Mouse (Mus musculus): ENCODE data around the gene St6galnac5. TPM values are rescaled to one million over a fixed set of nuclear protein-coding genes. Genes with fewer than 3 reads are reported as not detected.
"Not testable (repeated sequence)": the region's sequence is repeated elsewhere in the genome, so short reads cannot be mapped to it uniquely, and the experiment has no call there.

St6galnac5 gene
- polyA plus RNA-seq, 1 experiment from 2014 or later, result 2.3 TPM

DNA sequence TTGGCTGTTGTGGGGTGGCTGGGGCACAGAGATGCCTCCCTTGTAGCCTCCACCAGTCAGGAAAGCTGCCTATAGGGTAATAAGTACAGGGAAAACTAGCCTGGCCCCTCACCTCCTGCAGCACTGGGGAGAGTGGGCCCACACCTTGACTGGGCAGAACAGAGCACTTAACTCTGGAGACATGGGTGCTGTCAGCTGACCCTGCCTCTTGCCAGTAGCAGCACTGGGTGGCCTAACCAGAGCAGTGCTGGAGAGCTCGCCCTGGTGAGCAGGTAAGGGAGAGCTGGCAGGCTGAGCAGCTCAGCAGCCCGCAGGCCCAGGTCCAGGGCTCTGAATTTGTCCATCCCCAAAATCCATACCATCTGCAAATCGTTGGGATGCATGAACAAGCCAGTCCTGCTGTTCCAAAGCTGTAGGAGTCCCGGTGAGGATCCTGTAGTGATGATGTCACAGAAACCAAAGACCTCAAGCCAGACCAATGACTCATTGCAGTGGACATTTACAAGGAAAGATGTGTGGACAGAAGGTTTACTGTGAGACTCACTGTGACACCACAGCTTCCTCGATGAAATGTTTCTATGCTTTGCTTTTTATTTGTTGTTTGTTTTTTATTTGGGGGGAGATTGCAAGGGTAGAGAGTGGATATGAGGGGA lies 193.6 kb downstream of the St6galnac5 start:
- 91% methylated on average over 5 of the region's 5 CpGs for WGBS

DNA sequence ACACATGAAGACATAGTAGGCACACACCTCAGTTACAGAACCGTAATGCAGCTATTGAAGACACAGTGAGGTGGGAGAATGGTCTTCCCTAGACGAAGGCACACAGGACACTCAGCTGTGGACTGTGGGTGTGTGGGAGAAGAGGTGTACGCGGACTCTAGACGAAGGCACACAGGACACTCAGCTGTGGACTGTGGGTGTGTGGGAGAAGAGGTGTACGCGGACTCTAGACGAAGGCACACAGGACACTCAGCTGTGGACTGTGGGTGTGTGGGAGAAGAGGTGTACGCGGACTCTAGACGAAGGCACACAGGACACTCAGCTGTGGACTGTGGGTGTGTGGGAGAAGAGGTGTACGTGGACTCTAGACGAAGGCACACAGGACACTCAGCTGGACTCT lies 197.7 kb downstream of the St6galnac5 start:
- DNase-seq (ENCODE audit: low spot score, missing footprints); H3K36me3 ChIP-seq (ENCODE audit: control insufficient read depth, insufficient read depth, low read length); H3K4me2 ChIP-seq; H3K27ac ChIP-seq (ENCODE audit: low read depth, low read length); H3K4me3 ChIP-seq (ENCODE audit: low read depth, low read length); H3K4me1 ChIP-seq (ENCODE audit: control insufficient read depth, insufficient read depth, low read length); H3K9me3 ChIP-seq (ENCODE audit: control insufficient read depth, low read length); H3K9ac ChIP-seq (ENCODE audit: low read length); H3K27me3 ChIP-seq (ENCODE audit: control insufficient read depth, insufficient read depth, low read length); ATAC-seq (ENCODE audit: low FRiP score): not testable (repeated sequence)
- WGBS, result 93% methylated on average over 7 of the region's 13 CpGs

More for the DNA sequence above, 193.6 kb downstream of the St6galnac5 start:
- H3K4me2 ChIP-seq; H3K9ac ChIP-seq (ENCODE audit: low read length); H3K36me3 ChIP-seq (ENCODE audit: control insufficient read depth, insufficient read depth, low read length); H3K9me3 ChIP-seq (ENCODE audit: control insufficient read depth, low read length); H3K4me1 ChIP-seq (ENCODE audit: control insufficient read depth, insufficient read depth, low read length); ATAC-seq (ENCODE audit: low FRiP score); H3K27me3 ChIP-seq (ENCODE audit: control insufficient read depth, insufficient read depth, low read length); H3K27ac ChIP-seq (ENCODE audit: low read depth, low read length); DNase-seq (ENCODE audit: low spot score, missing footprints); H3K4me3 ChIP-seq (ENCODE audit: low read depth, low read length): not testable (repeated sequence)

DNA sequence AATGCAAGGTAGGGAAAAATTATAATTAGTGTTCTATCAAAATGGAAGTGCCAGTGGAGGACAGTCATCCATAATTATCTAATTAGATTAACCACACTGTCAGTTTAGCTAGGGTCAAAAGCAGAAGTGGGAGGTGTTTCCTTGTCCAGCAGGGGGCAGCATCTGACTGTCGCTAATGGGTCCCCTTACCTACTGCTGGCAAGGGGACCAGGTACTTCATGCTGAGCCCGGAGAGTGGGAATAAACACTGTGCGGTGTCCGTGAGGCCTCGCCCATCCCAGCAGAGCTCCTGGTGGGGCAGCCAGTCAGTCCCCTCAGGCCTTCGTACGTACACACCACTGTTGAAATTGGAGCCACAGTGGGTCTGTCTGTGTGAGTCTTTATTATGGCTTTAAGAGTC lies 198.3 kb downstream of the St6galnac5 start:
- H3K9me3 ChIP-seq (ENCODE audit: control insufficient read depth, low read length), result no peaks in the 10 kb centered on the region
- H3K36me3 ChIP-seq (ENCODE audit: control insufficient read depth, insufficient read depth, low read length), result no peaks in the 10 kb centered on the region
- H3K27me3 ChIP-seq (ENCODE audit: control insufficient read depth, insufficient read depth, low read length), result no peaks in the 10 kb centered on the region
- H3K4me1 ChIP-seq (ENCODE audit: control insufficient read depth, insufficient read depth, low read length), result no peaks in the 10 kb centered on the region
- H3K27ac ChIP-seq (ENCODE audit: low read depth, low read length), result no peak overlapping the region
- peak; percentile 78 for ATAC-seq (ENCODE audit: low FRiP score)
- WGBS, result 30% methylated on average over 7 of the region's 7 CpGs
- no peak overlapping the region for H3K9ac ChIP-seq (ENCODE audit: low read length)
- H3K4me2 ChIP-seq, result no peak overlapping the region
- peak; percentile 89 for DNase-seq (ENCODE audit: low spot score, missing footprints)
- no peak overlapping the region for H3K4me3 ChIP-seq (ENCODE audit: low read depth, low read length)

DNA sequence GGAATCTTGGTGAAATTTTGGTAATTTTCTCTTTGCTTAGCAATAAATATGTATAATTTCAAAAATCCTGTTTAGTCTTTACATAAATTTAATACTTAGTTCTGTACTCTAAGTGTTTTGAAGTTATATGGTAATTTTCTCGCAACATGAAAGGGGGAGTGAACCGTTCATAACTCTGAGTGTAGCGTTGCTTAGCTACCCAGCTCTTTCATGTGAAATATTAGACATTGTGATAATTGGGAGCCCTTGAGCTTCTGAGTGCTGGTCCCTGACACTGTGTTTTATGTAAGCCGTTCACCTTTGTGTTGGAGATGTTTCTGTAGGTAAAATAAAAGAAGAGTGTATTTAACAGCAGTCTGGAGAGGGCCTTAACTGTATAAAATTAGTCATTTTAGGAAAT lies 202.2 kb downstream of the St6galnac5 start:
- ATAC-seq (ENCODE audit: low FRiP score), result no peak
- Histone ChIP-seq H3K9ac (ENCODE audit: low read length) (no peak overlapping the region), H3K36me3 (ENCODE audit: control insufficient read depth, insufficient read depth, low read length) (no peaks in the 10 kb centered on the region), H3K4me2 (no peak overlapping the region), H3K27ac (ENCODE audit: low read depth, low read length) (no peak overlapping the region), H3K27me3 (ENCODE audit: control insufficient read depth, insufficient read depth, low read length) (no peaks in the 10 kb centered on the region), H3K4me3 (ENCODE audit: low read depth, low read length) (no peak overlapping the region), H3K4me1 (ENCODE audit: control insufficient read depth, insufficient read depth, low read length) (no peaks in the 10 kb centered on the region), H3K9me3 (ENCODE audit: control insufficient read depth, low read length) (no peaks in the 10 kb centered on the region)
- WGBS, result 89% methylated on average over 4 of the region's 4 CpGs
- no peak for DNase-seq (ENCODE audit: low spot score, missing footprints)

DNA sequence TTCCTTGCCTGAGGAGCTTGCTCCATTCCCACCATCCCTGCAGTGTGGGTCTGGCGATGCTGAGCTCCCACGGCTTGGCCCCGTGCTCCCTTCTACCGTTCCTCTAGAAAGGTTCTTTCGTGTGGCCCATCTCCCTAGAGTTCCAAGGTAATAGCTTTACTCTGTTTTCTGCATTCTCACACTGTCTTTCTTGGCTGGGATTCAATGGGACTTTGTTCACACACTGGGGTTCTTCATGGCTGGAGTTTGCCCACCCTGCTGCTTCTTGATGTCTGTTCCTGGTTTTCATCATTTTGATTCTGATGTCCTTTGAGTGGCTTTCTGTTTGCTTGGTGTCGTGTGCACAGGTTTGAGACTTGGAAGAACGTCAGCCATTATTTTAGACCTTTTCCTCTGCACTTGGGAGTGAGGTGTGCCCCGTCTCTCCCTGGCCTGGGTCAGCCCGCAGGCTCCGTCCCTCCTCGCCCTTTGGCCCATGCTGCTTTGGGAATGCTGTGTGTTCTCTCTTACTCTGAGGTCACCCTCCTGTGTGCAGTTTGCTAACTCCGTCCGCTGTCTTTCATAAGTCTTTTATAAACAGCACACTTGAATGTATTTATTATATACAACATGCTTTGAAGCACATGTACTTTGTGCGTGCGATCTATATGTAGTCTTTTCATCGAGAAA lies 205.0 kb downstream of the St6galnac5 start:
- Histone ChIP-seq H3K4me2 (no peak overlapping the region), H3K27ac (ENCODE audit: low read depth, low read length) (no peak overlapping the region), H3K9me3 (ENCODE audit: control insufficient read depth, low read length) (no peaks in the 10 kb centered on the region), H3K36me3 (ENCODE audit: control insufficient read depth, insufficient read depth, low read length) (no peaks in the 10 kb centered on the region), H3K9ac (ENCODE audit: low read length) (no peak overlapping the region), H3K27me3 (ENCODE audit: control insufficient read depth, insufficient read depth, low read length) (no peaks in the 10 kb centered on the region), H3K4me3 (ENCODE audit: low read depth, low read length) (no peak overlapping the region), H3K4me1 (ENCODE audit: control insufficient read depth, insufficient read depth, low read length) (no peaks in the 10 kb centered on the region)
- ATAC-seq (ENCODE audit: low FRiP score) (no peak), DNase-seq (ENCODE audit: low spot score, missing footprints) (no peak)
- WGBS, result 87% methylated on average over 16 of the region's 16 CpGs

DNA sequence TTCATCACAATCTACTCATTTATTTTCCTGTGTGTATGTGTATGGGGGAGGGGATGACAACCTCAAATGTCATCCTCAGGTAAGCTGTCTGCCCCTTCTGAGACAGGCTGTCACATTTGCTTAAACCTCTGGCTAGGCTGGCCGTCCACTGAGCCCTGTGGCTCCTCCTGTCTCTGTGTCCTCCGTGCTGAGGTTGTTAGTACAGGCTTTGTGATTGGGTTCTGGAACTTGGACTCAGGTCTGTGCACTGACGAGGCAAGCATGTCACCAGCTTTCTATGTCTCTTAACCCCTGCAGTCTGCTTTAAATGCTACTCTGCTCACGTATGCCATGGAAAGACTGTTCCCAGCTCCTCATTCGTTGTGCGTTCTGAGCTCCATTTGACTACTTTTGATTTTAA lies 205.7 kb downstream of the St6galnac5 start:
- Histone ChIP-seq H3K4me3 (ENCODE audit: low read depth, low read length) (no peak overlapping the region), H3K27me3 (ENCODE audit: control insufficient read depth, insufficient read depth, low read length) (no peaks in the 10 kb centered on the region), H3K9me3 (ENCODE audit: control insufficient read depth, low read length) (no peaks in the 10 kb centered on the region), H3K27ac (ENCODE audit: low read depth, low read length) (no peak overlapping the region), H3K4me2 (no peak overlapping the region), H3K4me1 (ENCODE audit: control insufficient read depth, insufficient read depth, low read length) (no peaks in the 10 kb centered on the region), H3K36me3 (ENCODE audit: control insufficient read depth, insufficient read depth, low read length) (no peaks in the 10 kb centered on the region), H3K9ac (ENCODE audit: low read length) (no peak overlapping the region)
- ATAC-seq (ENCODE audit: low FRiP score), result no peak
- DNase-seq (ENCODE audit: low spot score, missing footprints), result no peak
- 88% methylated on average over 6 of the region's 6 CpGs for WGBS

DNA sequence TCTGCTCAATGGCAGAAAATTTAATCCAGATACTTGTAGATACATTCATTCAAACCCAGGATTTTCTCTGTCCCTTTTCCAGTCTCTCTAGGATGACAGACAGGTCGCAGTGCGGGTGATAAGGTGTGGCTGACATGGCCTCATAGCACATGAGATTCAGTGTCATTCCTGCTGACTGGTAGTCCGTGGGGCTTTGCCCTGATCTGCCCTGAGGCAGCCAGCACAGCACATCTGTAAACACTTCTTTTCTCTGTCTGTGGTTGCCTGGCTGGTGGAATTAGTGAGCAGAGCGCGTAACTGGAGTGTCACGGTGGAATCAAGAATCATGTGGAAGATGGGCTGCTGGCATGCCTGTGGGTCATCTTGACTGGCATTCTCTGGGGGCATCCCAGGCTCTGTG lies 212.0 kb downstream of the St6galnac5 start:
- Histone ChIP-seq H3K4me3 (ENCODE audit: low read depth, low read length) (no peak overlapping the region), H3K36me3 (ENCODE audit: control insufficient read depth, insufficient read depth, low read length) (no peaks in the 10 kb centered on the region), H3K4me1 (ENCODE audit: control insufficient read depth, insufficient read depth, low read length) (no peaks in the 10 kb centered on the region), H3K9ac (ENCODE audit: low read length) (no peak overlapping the region), H3K9me3 (ENCODE audit: control insufficient read depth, low read length) (no peaks in the 10 kb centered on the region), H3K27ac (ENCODE audit: low read depth, low read length) (no peak overlapping the region), H3K4me2 (no peak overlapping the region), H3K27me3 (ENCODE audit: control insufficient read depth, insufficient read depth, low read length) (no peaks in the 10 kb centered on the region)
- WGBS, result 78% methylated on average over 6 of the region's 6 CpGs
- ATAC-seq (ENCODE audit: low FRiP score) (no peak), DNase-seq (ENCODE audit: low spot score, missing footprints) (no peak)

DNA sequence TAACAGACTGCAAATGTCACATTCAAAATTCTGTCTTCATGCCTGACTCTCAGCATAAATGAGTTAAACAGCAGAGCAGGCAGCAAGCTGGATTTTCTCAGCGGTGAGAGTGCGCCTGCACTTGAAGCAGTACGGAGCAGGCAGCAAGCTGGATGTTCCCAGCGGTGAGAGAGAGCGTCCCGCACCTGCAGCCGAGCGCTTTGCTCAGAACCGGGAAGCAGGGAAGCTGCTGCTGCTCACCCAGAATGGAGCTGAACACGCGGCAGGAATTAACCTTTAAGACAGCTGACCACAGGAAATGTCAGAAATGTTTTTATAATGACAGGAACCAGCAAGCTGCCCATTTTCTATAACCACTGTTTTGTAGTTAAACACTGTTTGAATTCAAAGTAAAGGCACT lies 214.6 kb downstream of the St6galnac5 start:
- Histone ChIP-seq H3K27ac (ENCODE audit: low read depth, low read length) (no peak overlapping the region), H3K36me3 (ENCODE audit: control insufficient read depth, insufficient read depth, low read length) (no peaks in the 10 kb centered on the region), H3K9ac (ENCODE audit: low read length) (no peak overlapping the region), H3K27me3 (ENCODE audit: control insufficient read depth, insufficient read depth, low read length) (no peaks in the 10 kb centered on the region), H3K4me2 (no peak overlapping the region), H3K9me3 (ENCODE audit: control insufficient read depth, low read length) (no peaks in the 10 kb centered on the region), H3K4me1 (ENCODE audit: control insufficient read depth, insufficient read depth, low read length) (peaks cover 8% of the 10 kb centered on the region; the same call in 1 of the 2 replicates), H3K4me3 (ENCODE audit: low read depth, low read length) (no peak overlapping the region)
- ATAC-seq (ENCODE audit: low FRiP score) (no peak), DNase-seq (ENCODE audit: low spot score, missing footprints) (no peak)
- WGBS, result 79% methylated on average over 11 of the region's 11 CpGs
